Mouse (Mus musculus) lung, adult 2 months (tissue): ENCODE measurements at regions not wholly inside any gene's neighbourhood (a gene's known extent, or its start where the extent isn't known, plus 50 kb on each side); places are given as distances from the start of the nearest gene placed in this dataset.

Experiments used
- CTCF ChIP-seq: fragments of 200-500 bp; IDR thresholded peaks from 2 replicates; pipeline ENCODE4 v1.5.1; 2011; ENCODE audit warnings: mild to moderate bottlenecking, low read length, control low read depth; ENCODE audit not compliant: insufficient read depth
- POLR2A ChIP-seq: fragments of 200-500 bp; IDR thresholded peaks from 2 replicates; pipeline ENCODE4 v1.6.1; 2011; ENCODE audit warnings: low read depth, mild to moderate bottlenecking, control low read depth, low read length, borderline replicate concordance; ENCODE audit errors: extremely low read depth

GRCm38 (mm10) chr7:70799031-70799766, 432.7 kb upstream of the Nr2f2 start:
- TF ChIP-seq CTCF (no peak), POLR2A (no peak)
